Mouse (Mus musculus): ENCODE data around the gene Zfp524. TPM values are rescaled to one million over a fixed set of nuclear protein-coding genes. Genes with fewer than 3 reads are reported as not detected.

The Zfp524 gene
- 10 to 100 TPM; 13.0 to 20.8 TPM for total RNA-seq (2023)

DNA sequence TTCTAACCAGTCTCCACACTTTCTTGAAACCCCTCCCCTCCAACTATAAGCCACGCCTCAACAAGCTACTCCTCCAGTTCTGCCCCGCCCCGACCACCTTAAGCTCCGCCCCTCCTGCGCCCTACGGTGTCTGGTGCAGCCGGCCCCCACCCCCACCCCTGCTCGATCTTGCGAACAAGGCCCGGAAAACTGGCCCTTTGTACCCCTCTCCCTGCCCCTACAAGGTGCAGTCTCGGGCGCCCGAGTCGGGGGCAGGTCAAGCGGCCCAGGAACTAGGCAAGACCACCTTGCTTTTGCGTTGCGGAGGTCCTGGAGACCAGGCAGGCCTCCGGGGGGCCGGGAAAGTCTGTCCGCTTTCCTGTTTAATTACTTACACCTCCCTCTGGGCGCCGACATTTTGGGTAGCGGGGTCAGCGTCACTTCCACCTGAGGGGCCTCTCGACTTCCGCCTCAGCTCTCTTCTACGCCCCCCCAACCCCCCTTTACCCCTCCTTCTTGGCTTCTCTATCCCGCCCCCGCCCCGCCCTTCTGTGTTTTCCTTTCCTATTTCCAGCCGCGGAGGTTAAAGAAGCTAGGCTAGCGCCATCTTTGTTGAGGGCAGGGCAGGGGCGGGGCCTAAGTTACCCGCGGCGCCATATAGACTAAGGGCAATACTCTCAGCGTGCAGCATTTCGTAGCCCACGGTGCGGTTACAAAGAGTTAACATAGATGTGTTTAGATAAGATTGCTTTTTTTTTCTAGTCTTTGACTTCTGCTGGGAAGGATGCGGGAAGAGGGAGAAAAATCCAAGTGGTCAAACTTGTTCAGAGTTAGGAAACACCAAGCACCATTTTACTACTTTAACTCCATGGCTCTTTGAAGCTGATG is at the start of gene Zfp524, which contains the start of gene Fiz1:
Gene Zfp524 (plus strand): TSS at position 165 of the 867 bp plus-strand sequence.
Gene Fiz1 (minus strand): TSS at position 447 of the 867 bp plus-strand sequence.

DNA sequence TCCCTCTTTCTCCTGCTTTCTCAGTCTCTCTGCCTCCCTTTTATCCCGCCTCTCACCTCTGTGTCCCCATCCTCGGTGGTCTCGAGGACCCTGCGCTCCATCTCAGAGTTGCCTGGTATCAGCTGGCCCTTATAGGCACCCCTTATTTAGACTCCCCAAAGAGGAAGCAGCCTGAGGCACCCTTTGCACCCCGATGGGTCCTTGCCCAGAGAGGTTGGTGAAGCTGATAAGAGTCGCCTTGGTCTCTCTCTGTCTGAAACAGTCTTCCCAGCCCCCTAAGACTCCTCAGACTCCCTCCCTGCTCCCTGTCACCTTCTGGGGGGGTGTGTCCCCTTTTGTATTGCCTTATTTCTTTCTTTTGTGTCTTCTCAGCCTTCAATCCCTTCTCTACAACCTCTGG is 43.1 kb upstream of the Zfp524 start, which contains the start of gene Sbk3:
Gene Sbk3 (minus strand): TSS at position 101 of the 400 bp plus-strand sequence.

DNA sequence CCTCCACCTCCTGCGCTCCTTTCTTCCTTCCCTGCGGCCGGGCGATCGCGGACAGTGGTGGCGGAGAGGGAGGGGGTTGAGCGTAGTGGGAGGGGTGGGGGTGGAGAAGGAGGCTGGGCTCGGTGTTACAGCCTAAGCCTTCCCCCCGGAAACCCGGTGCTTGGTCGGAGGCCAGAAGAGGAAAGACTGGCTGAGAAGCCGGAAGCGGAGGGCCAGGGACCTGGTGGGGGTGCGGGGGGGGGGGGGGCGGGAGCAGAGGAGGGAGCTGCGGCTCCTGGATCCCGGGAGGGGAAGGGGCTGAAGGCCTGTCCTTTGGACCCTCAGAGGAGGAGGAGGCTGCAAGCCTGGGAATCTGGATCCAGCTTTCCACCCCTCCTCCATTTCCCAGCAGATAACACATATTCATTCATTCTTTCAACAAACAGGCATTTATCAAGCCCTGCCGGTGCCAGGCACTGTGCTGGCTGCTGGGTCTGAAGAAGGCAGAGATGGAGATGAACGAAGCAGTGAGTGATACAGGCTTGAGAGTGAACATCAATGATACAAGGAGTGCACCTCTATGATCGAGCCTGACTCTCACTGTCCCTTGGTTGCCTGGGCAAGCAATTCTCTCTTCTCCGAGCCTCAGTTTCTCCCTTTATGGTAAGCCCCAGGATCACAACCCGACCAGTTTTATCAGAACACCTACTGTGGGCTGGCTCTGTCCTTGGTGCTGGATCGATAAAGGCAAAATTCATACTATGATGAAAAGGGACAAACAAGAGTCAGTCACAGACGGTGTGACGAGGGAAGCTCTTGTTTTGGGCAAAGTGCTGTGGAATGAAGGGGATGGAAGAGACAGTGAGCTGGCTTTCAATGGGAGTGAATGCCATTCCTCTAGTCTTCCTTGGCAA is 18.0 kb upstream of the Zfp524 start, which contains the start of gene Zfp579:
Gene Zfp579 (minus strand): TSS at position 156 of the 893 bp plus-strand sequence.

DNA sequence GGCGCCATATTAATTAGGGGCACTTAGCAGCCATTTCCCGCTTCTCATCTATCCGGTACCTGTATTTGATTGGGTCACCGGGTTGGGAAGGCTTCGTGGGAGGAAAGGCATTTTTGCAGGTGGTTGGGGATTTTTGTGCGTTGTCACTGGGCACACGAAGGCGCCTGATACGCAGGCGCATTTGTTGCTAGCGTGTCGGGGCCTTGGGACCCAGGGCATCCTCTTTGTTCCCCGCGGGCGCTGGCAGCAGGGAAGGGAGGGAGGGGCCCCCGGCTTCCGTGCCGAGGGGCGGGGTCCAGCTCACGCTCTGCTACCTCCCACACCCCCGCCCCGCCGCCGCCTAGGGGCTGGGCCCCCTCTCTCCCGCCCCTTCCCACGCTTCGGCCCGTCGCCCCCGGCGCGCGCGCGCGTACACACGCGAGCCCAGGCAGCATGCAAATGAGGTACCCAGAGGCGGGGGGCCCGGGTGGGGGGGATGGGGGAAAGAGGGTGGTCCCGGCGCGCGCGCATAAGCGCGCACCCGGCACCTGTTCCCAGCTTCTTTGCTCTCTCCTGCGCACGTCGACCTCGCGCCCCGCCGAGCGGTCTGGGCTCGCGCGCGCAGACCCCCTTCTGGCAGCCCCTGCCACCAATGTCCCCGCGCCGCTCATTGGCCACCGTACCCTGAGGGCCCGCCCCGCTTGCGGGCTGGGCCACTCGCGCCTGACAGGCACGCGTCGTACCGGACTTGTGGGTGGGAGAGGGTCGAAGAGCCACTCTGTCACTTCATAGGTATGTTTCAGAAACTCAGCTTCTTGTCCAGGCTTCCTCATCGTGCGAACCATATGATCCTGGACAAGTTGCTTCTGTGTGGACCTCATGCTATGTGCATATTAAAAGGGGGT is 1.1 kb downstream of the Zfp524 start, which contains the start of gene Gm44973:
Gene Gm44973 (plus strand): TSS at position 379 of the 884 bp plus-strand sequence.

DNA sequence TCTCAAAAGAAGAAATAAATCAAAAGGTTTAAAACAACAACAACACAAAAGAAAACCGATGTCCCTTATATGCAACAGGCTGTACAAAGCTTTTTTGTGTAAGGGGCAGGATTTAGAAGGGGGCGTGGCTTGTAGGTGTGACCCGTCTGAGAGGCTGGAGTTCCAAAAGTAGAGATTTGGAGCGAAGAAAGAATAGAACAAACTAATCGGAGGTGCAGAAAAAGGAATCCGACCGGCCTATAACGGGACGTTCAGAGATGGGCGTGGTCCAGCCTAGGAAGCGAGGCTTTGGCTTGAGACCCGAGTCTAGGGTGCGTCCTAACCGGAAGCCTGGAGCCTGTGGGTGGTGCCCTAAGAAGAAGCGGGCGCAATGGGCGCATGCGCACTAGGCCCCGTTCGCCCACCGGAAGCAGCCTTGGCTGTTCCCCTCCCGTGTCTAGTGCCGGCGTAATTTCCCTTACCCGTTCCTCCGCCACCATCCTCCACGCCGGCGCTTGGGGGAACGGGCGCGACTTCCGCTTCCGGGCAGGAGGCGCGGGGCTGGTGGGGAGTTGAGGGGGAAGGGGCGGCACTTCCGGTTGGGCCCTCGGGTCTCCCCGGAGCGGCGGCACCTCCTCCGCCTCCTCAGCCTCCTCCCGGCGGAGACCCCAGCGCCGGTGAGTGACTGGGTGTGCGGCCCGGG is 5.9 kb downstream of the Zfp524 start, which contains the start of the genes Zfp865 and Ccdc106:
Gene Zfp865 (plus strand): TSS at position 377 of the 682 bp plus-strand sequence.
Gene Ccdc106 (plus strand): TSS at position 554 of the 682 bp plus-strand sequence.

DNA sequence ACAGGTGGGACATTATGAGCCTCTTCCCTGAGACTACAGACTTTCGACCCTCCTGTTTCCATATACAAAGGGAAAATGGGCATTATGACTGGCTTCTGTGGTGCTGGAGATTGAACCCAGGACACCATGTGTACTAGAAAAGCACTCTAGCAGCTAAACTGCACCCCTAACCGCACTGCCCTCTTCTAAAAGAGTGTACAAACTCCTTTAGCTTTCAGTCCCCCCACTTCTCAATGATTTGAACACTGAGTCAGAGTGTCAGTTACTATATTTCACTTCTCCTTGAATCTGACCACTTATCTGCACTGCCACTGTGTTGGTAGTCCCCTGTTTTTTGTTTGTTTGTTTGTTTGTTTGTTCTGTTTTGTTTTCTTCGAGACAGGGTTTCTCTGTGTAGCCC is 19.6 kb downstream of the Zfp524 start, which contains the start of gene 4632433K11Rik:
Gene 4632433K11Rik (plus strand): TSS at position 301 of the 400 bp plus-strand sequence.

DNA sequence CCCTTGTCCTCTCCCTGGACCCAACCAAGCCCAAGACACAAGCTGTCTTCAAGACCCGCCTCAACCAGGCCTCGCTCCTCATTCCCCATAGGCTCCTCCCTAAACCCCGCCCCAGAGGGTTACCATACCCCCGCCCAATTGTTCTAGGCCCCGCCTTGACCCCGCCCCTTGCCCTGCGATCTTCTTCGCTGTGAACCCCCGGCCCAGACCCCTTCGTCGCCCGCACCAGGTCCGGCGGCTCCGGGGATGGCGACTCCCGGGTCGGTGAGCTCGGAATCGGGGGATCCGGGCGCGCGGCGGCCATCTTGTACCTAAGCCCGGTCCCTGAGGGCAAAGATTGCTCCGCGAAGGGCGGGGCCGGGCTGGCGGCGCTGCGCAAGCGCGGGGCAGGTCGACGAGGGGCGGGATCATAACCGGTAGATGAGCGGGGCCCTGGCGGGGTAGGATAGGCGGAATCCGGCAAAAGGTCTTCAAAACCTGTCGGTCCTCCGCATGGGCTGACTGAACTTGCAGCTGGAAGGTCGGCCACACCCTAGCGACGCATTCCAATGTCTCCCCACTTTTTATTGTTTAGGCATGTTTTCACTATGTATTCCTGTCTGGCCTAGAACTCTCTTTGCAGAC is 24.0 kb downstream of the Zfp524 start, which contains the start of gene Zfp784:
Gene Zfp784 (minus strand): TSS at position 338 of the 624 bp plus-strand sequence.

DNA sequence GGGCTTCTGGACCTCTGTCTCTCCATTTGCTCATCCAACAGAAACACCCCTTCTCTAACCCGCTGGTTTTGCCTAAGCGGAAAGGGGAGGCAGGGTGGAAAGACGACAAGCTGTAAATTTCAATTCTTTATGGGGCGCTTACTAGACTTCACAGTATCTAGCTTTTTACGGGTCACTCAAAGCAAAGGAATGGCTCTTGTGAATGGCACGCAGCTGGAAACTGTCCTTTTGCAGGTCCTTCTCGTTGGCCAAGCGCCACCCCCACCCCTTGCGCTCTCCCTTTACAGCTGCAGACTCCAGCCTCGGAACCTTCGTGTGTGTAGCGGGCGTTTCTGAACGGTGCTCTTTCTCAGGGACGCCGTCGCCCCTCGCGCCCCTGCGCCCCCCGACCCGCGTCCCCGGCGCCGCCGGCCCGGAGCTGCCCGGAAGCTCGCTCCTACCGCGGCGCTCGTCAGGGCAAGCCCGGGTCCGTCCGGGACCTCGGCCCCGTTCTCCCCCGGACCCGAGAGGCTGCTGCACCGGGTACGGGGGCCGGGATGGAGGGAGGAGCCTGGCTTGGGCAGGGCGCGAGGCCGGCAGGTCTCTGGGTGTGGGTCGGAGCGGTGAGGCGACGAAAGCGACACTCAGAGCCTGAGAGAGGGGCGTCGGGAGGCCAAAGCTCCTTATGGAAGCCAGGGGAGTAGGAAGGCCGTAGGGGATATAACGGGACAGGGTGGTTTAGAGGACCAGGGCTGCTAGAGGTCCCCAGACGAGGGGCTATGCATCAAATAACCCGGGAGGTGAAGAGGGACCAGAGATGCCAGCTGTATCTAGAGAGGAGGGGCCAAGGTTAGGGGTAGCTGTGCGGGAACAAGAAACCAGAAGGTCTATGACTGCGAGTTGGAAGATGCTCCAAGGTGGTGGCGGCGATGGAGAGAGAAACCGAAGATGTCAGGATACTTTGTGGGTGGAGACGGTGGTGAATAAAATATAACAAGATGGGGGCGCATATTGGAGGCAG is 37.3 kb downstream of the Zfp524 start, which contains the start of gene Zfp580:
Gene Zfp580 (plus strand): TSS at position 346 of the 1,000 bp plus-strand sequence.

DNA sequence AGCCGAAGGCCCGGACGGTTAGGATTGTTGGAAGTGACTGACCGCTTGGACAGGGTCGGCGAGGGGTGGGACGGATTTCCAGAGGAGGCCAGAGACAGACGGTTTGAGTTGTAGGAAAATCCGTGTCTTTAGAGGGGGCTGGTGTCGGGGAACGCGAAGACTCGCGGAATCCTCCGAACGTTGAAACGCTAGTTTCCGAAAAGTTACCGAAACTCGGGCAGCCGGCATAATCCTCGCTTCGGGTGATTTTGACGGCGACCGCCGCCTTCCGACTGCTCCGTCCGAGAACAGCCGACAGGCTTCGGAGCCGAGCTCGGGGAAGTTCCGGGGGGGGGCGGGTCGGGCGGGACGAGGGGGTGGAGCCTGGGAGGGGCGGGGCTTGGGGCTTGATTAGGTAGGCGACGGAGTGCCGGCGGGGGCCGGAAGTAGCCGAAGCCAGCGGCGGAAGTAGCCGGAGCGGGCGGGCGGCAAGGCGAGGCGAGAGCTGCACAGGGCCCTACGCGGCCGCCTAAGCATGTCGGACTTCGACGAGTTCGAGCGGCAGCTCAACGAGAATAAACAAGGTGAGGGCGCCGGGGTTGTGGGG is 47.7 kb downstream of the Zfp524 start, which contains the start of gene U2af2:
Gene U2af2 (plus strand): TSS at position 370 of the 586 bp plus-strand sequence.

Other genes with a start within 250 kb of the Zfp524 start
- not detected for gene Fam71e2, start 243.1 kb upstream of the Zfp524 start, total RNA-seq (2023)
- gene Il11, start 231.6 kb upstream of the Zfp524 start, total RNA-seq (2023), result not detected
- not detected for gene Tmem190, start 231.5 kb upstream of the Zfp524 start, total RNA-seq (2023)
- 1 to 10 TPM; 1.1 to 3.2 TPM for gene Tmem238, start 224.8 kb upstream of the Zfp524 start, total RNA-seq (2023)
- 100 to 1,000 TPM; 921 to 945 TPM for gene Rpl28, start 221.5 kb upstream of the Zfp524 start, total RNA-seq (2023)
- 100 to 1,000 TPM; 187 to 214 TPM for gene Ube2s, start 201.8 kb upstream of the Zfp524 start, total RNA-seq (2023)
- not detected for gene Shisa7, start 169.7 kb upstream of the Zfp524 start, total RNA-seq (2023)
- gene Isoc2b, start 144.2 kb upstream of the Zfp524 start, total RNA-seq (2023), result 1 to 10 TPM; 2.8 to 6.7 TPM
- 10 to 100 TPM in 1 of 2 experiments, 1 to 10 TPM in 1; 8.7 to 10.1 TPM for gene Isoc2a, start 137.3 kb upstream of the Zfp524 start, total RNA-seq (2023)
- gene Gm36210, start 107.9 kb upstream of the Zfp524 start, total RNA-seq (2023), result not detected
- gene Zfp628, start 99.2 kb upstream of the Zfp524 start, total RNA-seq (2023), result 10 to 100 TPM; 13.2 to 15.5 TPM
- 1 to 10 TPM; 2.1 to 3.2 TPM for gene Nat14, start 92.4 kb upstream of the Zfp524 start, total RNA-seq (2023)
- gene Ssc5d, start 88.6 kb upstream of the Zfp524 start, total RNA-seq (2023), result not detected
- gene Sbk2, start 50.0 kb upstream of the Zfp524 start, total RNA-seq (2023), result not detected
- not detected for gene Sbk3, start 43.2 kb upstream of the Zfp524 start, total RNA-seq (2023)
- 1 to 10 TPM; 2.8 to 3.5 TPM for gene Zfp579, start 18.3 kb upstream of the Zfp524 start, total RNA-seq (2023)
- gene Fiz1, start 282 bp downstream of the Zfp524 start, total RNA-seq (2023), result 10 to 100 TPM; 33.3 to 36.3 TPM
- not detected for gene Gm44973, start 1.1 kb downstream of the Zfp524 start, total RNA-seq (2023)
- gene Zfp865, start 6.0 kb downstream of the Zfp524 start, total RNA-seq (2023), result 10 to 100 TPM; 31.9 to 37.3 TPM
- gene Ccdc106, start 6.1 kb downstream of the Zfp524 start, total RNA-seq (2023), result under 1 TPM in 1 of 2 experiments, not detected in 1; 0.56 TPM
- gene 4632433K11Rik, start 19.7 kb downstream of the Zfp524 start, total RNA-seq (2023), result not detected
- gene Zfp784, start 24.0 kb downstream of the Zfp524 start, total RNA-seq (2023), result 1 to 10 TPM; 2.8 to 2.9 TPM
- under 1 TPM; 0.47 to 0.71 TPM for gene Zfp580, start 37.1 kb downstream of the Zfp524 start, total RNA-seq (2023)
- gene U2af2, start 47.7 kb downstream of the Zfp524 start, total RNA-seq (2023), result 100 to 1,000 TPM; 222 to 227 TPM
- 100 to 1,000 TPM; 139 to 160 TPM for gene Epn1, start 65.8 kb downstream of the Zfp524 start, total RNA-seq (2023)
- gene Rfpl4, start 102.5 kb downstream of the Zfp524 start, total RNA-seq (2023), result not detected
- gene Rasl2-9, start 111.5 kb downstream of the Zfp524 start, total RNA-seq (2023), result under 1 TPM in 1 of 2 experiments, not detected in 1; 0.64 TPM
- gene Vmn1r55, start 135.3 kb downstream of the Zfp524 start, total RNA-seq (2023), result not detected
- gene Vmn1r56, start 182.3 kb downstream of the Zfp524 start, total RNA-seq (2023), result not detected
- gene Vmn1r57, start 204.1 kb downstream of the Zfp524 start, total RNA-seq (2023), result not detected